Mouse (Mus musculus) MEL (cell line): ENCODE measurements around the gene Mrpl24. TPM values are rescaled to one million over a fixed set of nuclear protein-coding genes. Genes with fewer than 3 reads are reported as not detected.

Experiments
- DNase-seq: peaks from one replicate; pipeline ENCODE4 v3.0.0; 2011; ENCODE audit warnings: low read depth, low spot score
- H3K27ac ChIP-seq: 2 replicates; pipeline ENCODE4 v1.5.1; 2012; ENCODE audit warnings: low read depth, mild to moderate bottlenecking, control low read depth, low read length, moderate library complexity; ENCODE audit not compliant: control insufficient read depth
- H3K27me3 ChIP-seq, 2 experiments: fragments of 150-350 bp in 1 of 2; sonication (generic) in 1 of 2; 2 replicates each; pipeline ENCODE4 v1.6.1; 2012; ENCODE audit warnings: low read length in 2 of 2, mild to moderate bottlenecking in 2 of 2, improper control_type of control experiment in 1 of 2, moderate library complexity in 1 of 2; ENCODE audit not compliant: insufficient read depth in 2 of 2, control insufficient read depth in 1 of 2
- H3K36me3 ChIP-seq, 2 experiments: 2 replicates each; pipeline ENCODE4 v1.6.1; 2012 to 2014; ENCODE audit warnings: low read length in 2 of 2, improper control_type of control experiment in 1 of 2, inconsistent platforms in 1 of 2, mild to moderate bottlenecking in 1 of 2; ENCODE audit not compliant: insufficient read depth in 2 of 2, control insufficient read depth in 1 of 2
- H3K4me1 ChIP-seq, 2 experiments: fragments of 150-350 bp in 1 of 2; sonication (generic) in 1 of 2; 2 replicates each; pipeline ENCODE4 v1.6.1; 2012; ENCODE audit warnings: low read length in 2 of 2, improper control_type of control experiment in 1 of 2, mild to moderate bottlenecking in 1 of 2; ENCODE audit not compliant: insufficient read depth in 2 of 2, control insufficient read depth in 1 of 2
- H3K4me3 ChIP-seq, 2 experiments: fragments of 150-350 bp in 1 of 2; sonication (generic) in 1 of 2; 2 replicates each; pipeline ENCODE4 v1.5.1; 2012; ENCODE audit warnings: low read depth in 2 of 2, low read length in 2 of 2, mild to moderate bottlenecking in 2 of 2, moderate library complexity in 2 of 2, control low read depth in 1 of 2, improper control_type of control experiment in 1 of 2; ENCODE audit not compliant: control insufficient read depth in 1 of 2, insufficient read depth in 1 of 2
- H3K79me2 ChIP-seq: 2 replicates; pipeline ENCODE4 v1.6.1; 2012; ENCODE audit warnings: mild to moderate bottlenecking, low read length, moderate library complexity; ENCODE audit not compliant: control insufficient read depth, poor library complexity, insufficient read depth
- H3K9ac ChIP-seq: 2 replicates; pipeline ENCODE4 v1.6.1; 2012; ENCODE audit warnings: low read depth, mild to moderate bottlenecking, control low read depth, low read length, moderate library complexity; ENCODE audit not compliant: control insufficient read depth, poor library complexity, severe bottlenecking
- H3K9me3 ChIP-seq: fragments of 150-350 bp; sonication (generic); replicated peaks from 2 replicates; pipeline ENCODE4 v1.6.1; 2012; ENCODE audit warnings: mild to moderate bottlenecking, low read length, improper control_type of control experiment, moderate library complexity; ENCODE audit not compliant: insufficient read depth
- BHLHE40 ChIP-seq: IDR thresholded peaks from 2 replicates; pipeline ENCODE4 v1.6.1; 2012; ENCODE audit warnings: low read depth, mild to moderate bottlenecking, inconsistent platforms, low read length, improper control_type of control experiment, borderline replicate concordance
- CHD1 ChIP-seq: IDR thresholded peaks from 2 replicates; pipeline ENCODE4 v1.6.1; 2012; ENCODE audit warnings: low read depth, mild to moderate bottlenecking, inconsistent platforms, low read length, improper control_type of control experiment
- CHD2 ChIP-seq: IDR thresholded peaks from 2 replicates; pipeline ENCODE4 v1.6.1; 2011; ENCODE audit warnings: low read length, improper control_type of control experiment
- E2F4 ChIP-seq: IDR thresholded peaks from 2 replicates; pipeline ENCODE4 v1.6.1; 2011; ENCODE audit warnings: low read depth, low read length, improper control_type of control experiment, borderline replicate concordance
- ETS1 ChIP-seq: IDR thresholded peaks from 2 replicates; pipeline ENCODE4 v1.6.1; 2012; ENCODE audit warnings: low read depth, mild to moderate bottlenecking, inconsistent platforms, low read length, improper control_type of control experiment, moderate library complexity
- GATA1 ChIP-seq: IDR thresholded peaks from 2 replicates; pipeline ENCODE4 v1.6.1; 2011; ENCODE audit warnings: low read depth, low read length, improper control_type of control experiment
- JUND ChIP-seq: IDR thresholded peaks from 2 replicates; pipeline ENCODE4 v1.6.1; 2011; ENCODE audit warnings: low read depth, mild to moderate bottlenecking, improper control_type of control experiment, low read length
- KAT2A ChIP-seq: conservative IDR thresholded peaks from 2 replicates; pipeline ENCODE4 v1.6.1; 2012; ENCODE audit warnings: low read depth, low read length, improper control_type of control experiment, inconsistent platforms
- MAFK ChIP-seq: IDR thresholded peaks from 2 replicates; pipeline ENCODE4 v1.6.1; 2011; ENCODE audit warnings: low read depth, mild to moderate bottlenecking, low read length, improper control_type of control experiment, borderline replicate concordance
- MAX ChIP-seq: IDR thresholded peaks from 2 replicates; pipeline ENCODE4 v1.6.1; 2011; ENCODE audit warnings: low read length, improper control_type of control experiment
- MXI1 ChIP-seq: IDR thresholded peaks from 2 replicates; pipeline ENCODE4 v1.6.1; 2011; ENCODE audit warnings: mild to moderate bottlenecking, low read depth, low read length, improper control_type of control experiment
- NRF1 ChIP-seq: IDR thresholded peaks from 2 replicates; pipeline ENCODE4 v1.6.1; 2014; ENCODE audit warnings: low read depth, mild to moderate bottlenecking, inconsistent platforms, low read length, improper control_type of control experiment, moderate library complexity; ENCODE audit not compliant: poor library complexity, insufficient read depth, severe bottlenecking
- POLR2A ChIP-seq, 2 experiments: IDR thresholded peaks; 2 replicates each; pipeline ENCODE4 v1.6.1; 2011 to 2012; ENCODE audit warnings: low read length in 2 of 2, mild to moderate bottlenecking in 2 of 2, control low read depth in 1 of 2, improper control_type of control experiment in 1 of 2, low read depth in 1 of 2, moderate library complexity in 1 of 2; ENCODE audit not compliant: control insufficient read depth in 1 of 2, insufficient read depth in 1 of 2, poor library complexity in 1 of 2
- POLR2AphosphoS5 ChIP-seq: IDR thresholded peaks from 2 replicates; pipeline ENCODE4 v1.6.1; 2012; ENCODE audit warnings: low read depth, borderline replicate concordance, mild to moderate bottlenecking, inconsistent platforms, low read length, moderate library complexity, mixed read lengths
- RAD21 ChIP-seq: IDR thresholded peaks from 2 replicates; pipeline ENCODE4 v1.6.1; 2011; ENCODE audit warnings: mild to moderate bottlenecking, low read depth, low read length, improper control_type of control experiment
- RCOR1 ChIP-seq: IDR thresholded peaks from 2 replicates; pipeline ENCODE4 v1.6.1; 2012; ENCODE audit warnings: low read depth, mild to moderate bottlenecking, inconsistent platforms, low read length, improper control_type of control experiment
- SIN3A ChIP-seq: IDR thresholded peaks from 2 replicates; pipeline ENCODE4 v1.6.1; 2012; ENCODE audit warnings: low read length, improper control_type of control experiment, inconsistent platforms
- SMC3 ChIP-seq: IDR thresholded peaks from 2 replicates; pipeline ENCODE4 v1.6.1; 2011; ENCODE audit warnings: low read depth, low read length, improper control_type of control experiment
- TAL1 ChIP-seq: IDR thresholded peaks from 2 replicates; pipeline ENCODE4 v1.6.1; 2012; ENCODE audit warnings: mild to moderate bottlenecking, inconsistent platforms, low read length, moderate library complexity, mixed read lengths
- TBP ChIP-seq: IDR thresholded peaks from 2 replicates; pipeline ENCODE4 v1.8.0; 2011; ENCODE audit warnings: low read depth, low read length, improper control_type of control experiment
- TCF12 ChIP-seq: IDR thresholded peaks from 2 replicates; pipeline ENCODE4 v1.6.1; 2014; ENCODE audit warnings: low read depth, mild to moderate bottlenecking, inconsistent platforms, low read length, improper control_type of control experiment, moderate library complexity
- USF1 ChIP-seq: IDR thresholded peaks from 2 replicates; pipeline ENCODE4 v1.6.1; 2014; ENCODE audit warnings: low read depth, mild to moderate bottlenecking, inconsistent platforms, low read length, improper control_type of control experiment, moderate library complexity
- polyA plus RNA-seq, 2 experiments: library from polyadenylated mRNA; stranded (reverse) in 1 of 2; unstranded in 1 of 2; fragments of >175 nt in 1 of 2; fragments of >200 nt in 1 of 2; gene quantifications; 2 replicates each; pipeline versions ENCODE4 v1.2.1 to v1.2.4; 2012; ENCODE audit warnings: low replicate concordance in 2 of 2, low read depth in 1 of 2; ENCODE audit not compliant: insufficient read length in 2 of 2, insufficient read depth in 1 of 2, missing spikeins in 1 of 2
- total RNA-seq: library from RNA; depleted of rRNA; stranded (reverse); fragments of 300-350 nt; gene quantifications from 2 replicates; pipeline ENCODE4 v1.2.3, GENCODE M21; 2012

The Mrpl24 gene
- total and polyA plus RNA-seq, 3 experiments = 59.5 to 77.3 TPM; not detected in 1

DNA sequence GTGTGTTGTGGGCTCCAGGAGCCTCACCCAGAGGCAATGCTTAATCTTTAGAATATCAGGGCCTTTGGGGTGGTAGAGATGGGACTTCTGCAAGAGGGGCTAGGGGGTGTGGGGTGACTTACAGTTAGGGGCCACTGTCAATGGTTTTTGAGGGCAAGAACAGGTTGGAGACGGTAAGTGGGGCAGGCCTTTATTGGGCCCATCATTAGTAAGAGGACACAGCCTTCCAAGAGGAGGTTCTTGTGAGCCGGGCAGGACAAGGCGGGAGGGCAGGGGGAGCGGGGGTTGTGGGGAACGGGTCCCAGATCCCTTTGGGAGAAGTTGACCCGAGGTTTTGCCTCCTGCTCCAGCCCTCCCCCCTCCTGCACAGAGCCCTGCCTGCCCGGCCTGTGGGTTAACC lies 5.8 kb upstream of the Mrpl24 start:
- H3K36me3 ChIP-seq = peaks cover 20 to 39% of the 10 kb centered on the region in 2 experiments

GRCm38 (mm10) chr3:87913891-87914290 lies 5.4 kb upstream of the Mrpl24 start:
- H3K9me3 ChIP-seq = no peaks in the 10 kb centered on the region
- DNase-seq = no peak
- no peak overlapping the region for H3K4me3 ChIP-seq
- H3K27ac ChIP-seq = no peak overlapping the region
- H3K79me2 ChIP-seq = peaks cover 45% of the 10 kb centered on the region
- H3K4me1 ChIP-seq = peaks cover 0 to 24% of the 10 kb centered on the region in 2 experiments; a peak in 3 of 4 replicates
- H3K9ac ChIP-seq = no peak overlapping the region
- TF ChIP-seq SIN3A (no peak), POLR2A (IDR thresholded peaks at IDR 0.05; ENCODE audit: control insufficient read depth in 1 of 2, insufficient read depth in 1 of 2, low read depth in 1 of 2, low read length in 2 of 2, poor library complexity in 1 of 2) (no peak), TCF12 (no peak), GATA1 (no peak), TAL1 (no peak), E2F4 (no peak), RCOR1 (no peak), NRF1 (no peak), KAT2A (no peak), ETS1 (no peak), USF1 (no peak), MAX (no peak), MAFK (no peak), CHD1 (no peak), RAD21 (no peak)
- H3K27me3 ChIP-seq = no peaks in the 10 kb centered on the region
- peaks cover 20 to 35% of the 10 kb centered on the region in 2 experiments for H3K36me3 ChIP-seq

More for the DNA sequence above, 5.8 kb upstream of the Mrpl24 start:
- TF ChIP-seq USF1 (no peak), E2F4 (no peak), JUND (no peak), BHLHE40 (no peak), MXI1 (no peak), GATA1 (no peak), TCF12 (no peak), TBP (no peak), CHD2 (no peak), POLR2AphosphoS5 (no peak), SMC3 (no peak), RAD21 (no peak)
- TF ChIP-seq, all 39 proteins: peak for 0
- Histone ChIP-seq H3K27me3 (no peaks in the 10 kb centered on the region), H3K9me3 (no peaks in the 10 kb centered on the region), H3K4me3 (no peak overlapping the region), H3K9ac (no peak overlapping the region), H3K4me1 (peaks cover 0 to 28% of the 10 kb centered on the region in 2 experiments; a peak in 3 of 4 replicates), H3K79me2 (peaks cover 49% of the 10 kb centered on the region), H3K27ac (no peak overlapping the region)
- DNase-seq = no peak
